Mouse (Mus musculus) embryonic facial prominence, embryonic 10.5 days (tissue): ENCODE data around the gene Trim15. TPM values are rescaled to one million over a fixed set of nuclear protein-coding genes. Genes with fewer than 3 reads are reported as not detected.

Experiments used
- DNase-seq: peaks from one replicate; pipeline ENCODE4 v3.0.0-alpha.2; 2017; ENCODE audit warnings: low spot score
- H3K27ac ChIP-seq: fragments of 300-500 bp; sonication (generic); replicated peaks from 2 replicates; pipeline ENCODE4 v1.5.1; 2016; ENCODE audit warnings: mild to moderate bottlenecking
- H3K27me3 ChIP-seq: fragments of 300-500 bp; sonication (generic); replicated peaks from 2 replicates; pipeline ENCODE4 v1.6.1; 2016; ENCODE audit warnings: low read depth, mild to moderate bottlenecking; ENCODE audit not compliant: poor library complexity, severe bottlenecking
- H3K36me3 ChIP-seq: fragments of 300-500 bp; sonication (generic); replicated peaks from 2 replicates; pipeline ENCODE4 v1.6.1; 2016; ENCODE audit warnings: mild to moderate bottlenecking, moderate library complexity
- H3K4me1 ChIP-seq: fragments of 300-500 bp; sonication (generic); 2 replicates; pipeline ENCODE4 v1.6.1; 2016
- H3K4me3 ChIP-seq: fragments of 300-500 bp; sonication (generic); 2 replicates; pipeline ENCODE4 v1.5.1; 2016; ENCODE audit warnings: mild to moderate bottlenecking, moderate library complexity
- H3K9me3 ChIP-seq: fragments of 300-500 bp; sonication (generic); 2 replicates; pipeline ENCODE4 v1.6.1; 2016; ENCODE audit warnings: mild to moderate bottlenecking
- WGBS: fragments of 180-500 bp; shearing (Covaris S2); methylation state at CpG from one replicate; pipeline ENCODE4 v1.1.7; 2016; 5-methylcytosine and 5-hydroxymethylcytosine counted together
- polyA plus RNA-seq: library from polyadenylated mRNA; unstranded; fragments of >200 nt; fragmentation: Nextera tagmentation; extraction: Ambion mirVana; gene quantifications from 2 replicates; pipeline ENCODE4 v1.2.1, GENCODE M21; 2016

Trim15 gene
- 0.21 and 0.36 TPM in 2 replicates for polyA plus RNA-seq

- no peak for DNase-seq
- H3K4me1 ChIP-seq = peaks cover 8% of the 10 kb centered on the region
- peak within 1 kb of the TSS; percentile 40 for H3K4me3 ChIP-seq
- WGBS = 15% methylated on average over 29 of the region's 29 CpGs
- H3K36me3 ChIP-seq = no peaks in the 10 kb centered on the region
- H3K27ac ChIP-seq = no peak within 1 kb of the TSS
- peaks cover 31% of the 10 kb centered on the region for H3K27me3 ChIP-seq
- no peaks in the 10 kb centered on the region for H3K9me3 ChIP-seq
Observed at GRCm38 (mm10) chr17:36866719-36867527, at the start of gene Trim15. Gene Trim15, minus strand, starts transcription at chr17:36867210.

DNA sequence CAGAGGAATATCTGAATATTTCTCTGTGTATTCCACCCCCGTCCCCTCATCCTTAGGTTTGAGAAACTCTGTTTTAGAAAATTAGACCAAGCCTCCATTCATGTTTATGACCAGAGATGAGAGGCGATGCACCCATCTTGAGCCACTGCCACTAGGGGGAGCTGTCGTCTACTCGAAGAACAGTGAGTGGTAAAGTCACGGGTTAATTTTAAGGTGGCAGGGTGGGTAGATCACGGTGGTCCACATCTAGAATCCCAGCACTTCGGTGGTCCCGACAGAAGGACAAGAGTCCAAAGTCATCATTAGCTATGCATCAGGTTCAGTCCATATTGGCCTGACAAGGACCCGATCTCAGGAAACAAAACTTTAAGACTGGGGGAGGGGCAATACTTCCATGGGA, 48.1 kb upstream of the Trim15 start:
- Histone ChIP-seq H3K4me1 (no peaks in the 10 kb centered on the region), H3K27ac (no peak overlapping the region), H3K9me3 (no peaks in the 10 kb centered on the region), H3K27me3 (no peaks in the 10 kb centered on the region), H3K4me3 (no peak overlapping the region), H3K36me3 (no peaks in the 10 kb centered on the region)
- WGBS = 15% methylated on average over 9 of the region's 9 CpGs
- DNase-seq = peak; percentile 69

- Histone ChIP-seq H3K4me1 (no peaks in the 10 kb centered on the region), H3K4me3 (no peak overlapping the region), H3K27me3 (no peaks in the 10 kb centered on the region), H3K9me3 (no peaks in the 10 kb centered on the region), H3K36me3 (no peaks in the 10 kb centered on the region), H3K27ac (no peak overlapping the region)
- WGBS = 15% methylated on average over 2 of the region's 2 CpGs
- peak; percentile 68 for DNase-seq
Observed at GRCm38 (mm10) chr17:36914108-36914507, 47.1 kb upstream of the Trim15 start.

- H3K9me3 ChIP-seq = no peaks in the 10 kb centered on the region
- H3K27me3 ChIP-seq = no peaks in the 10 kb centered on the region
- no peaks in the 10 kb centered on the region for H3K4me1 ChIP-seq
- DNase-seq = no peak
- H3K27ac ChIP-seq = no peak overlapping the region
- 67% methylated on average over 2 of the region's 2 CpGs for whole genome bisulfite sequencing
- H3K4me3 ChIP-seq = no peak overlapping the region
- H3K36me3 ChIP-seq = no peaks in the 10 kb centered on the region
Observed at GRCm38 (mm10) chr17:36912031-36912430, 45.0 kb upstream of the Trim15 start.

DNA sequence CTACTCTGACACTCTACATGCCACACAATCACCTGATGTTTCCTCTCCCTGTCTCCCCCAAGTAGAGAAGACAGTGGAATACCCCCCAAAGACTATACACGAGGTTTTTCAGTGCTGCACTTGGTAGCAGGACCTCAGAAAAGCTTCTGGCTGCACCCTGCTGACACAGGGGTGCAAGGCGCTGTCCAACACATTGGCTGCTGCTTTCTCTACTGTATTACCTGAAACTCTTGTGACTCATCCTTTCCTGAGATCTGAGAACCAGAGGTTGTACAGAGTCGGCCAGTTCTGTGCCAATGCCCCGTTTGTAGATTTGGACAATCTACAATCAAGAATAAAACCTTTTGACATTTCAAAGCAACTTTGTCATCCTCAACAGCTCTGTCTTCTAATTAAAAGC, 42.8 kb upstream of the Trim15 start:
- Histone ChIP-seq H3K27ac (no peak overlapping the region), H3K4me1 (no peaks in the 10 kb centered on the region), H3K9me3 (no peaks in the 10 kb centered on the region), H3K27me3 (no peaks in the 10 kb centered on the region), H3K4me3 (no peak overlapping the region), H3K36me3 (no peaks in the 10 kb centered on the region)
- WGBS = 61% methylated on average over 4 of the region's 4 CpGs
- DNase-seq = no peak

GRCm38 (mm10) chr17:36908235-36908634, 41.2 kb upstream of the Trim15 start:
- Histone ChIP-seq H3K4me1 (no peaks in the 10 kb centered on the region), H3K36me3 (no peaks in the 10 kb centered on the region), H3K9me3 (no peaks in the 10 kb centered on the region), H3K27me3 (no peaks in the 10 kb centered on the region), H3K4me3 (no peak overlapping the region), H3K27ac (no peak overlapping the region)
- 57% methylated on average over 1 of the region's 1 CpGs for WGBS
- no peak for DNase-seq

GRCm38 (mm10) chr17:36903651-36904050, 36.6 kb upstream of the Trim15 start:
- H3K9me3 ChIP-seq = no peaks in the 10 kb centered on the region
- H3K4me3 ChIP-seq = no peak overlapping the region
- H3K36me3 ChIP-seq = no peaks in the 10 kb centered on the region
- DNase-seq = no peak
- WGBS = 78% methylated on average over 3 of the region's 3 CpGs
- H3K27ac ChIP-seq = no peak overlapping the region
- no peaks in the 10 kb centered on the region for H3K4me1 ChIP-seq
- no peaks in the 10 kb centered on the region for H3K27me3 ChIP-seq

DNA sequence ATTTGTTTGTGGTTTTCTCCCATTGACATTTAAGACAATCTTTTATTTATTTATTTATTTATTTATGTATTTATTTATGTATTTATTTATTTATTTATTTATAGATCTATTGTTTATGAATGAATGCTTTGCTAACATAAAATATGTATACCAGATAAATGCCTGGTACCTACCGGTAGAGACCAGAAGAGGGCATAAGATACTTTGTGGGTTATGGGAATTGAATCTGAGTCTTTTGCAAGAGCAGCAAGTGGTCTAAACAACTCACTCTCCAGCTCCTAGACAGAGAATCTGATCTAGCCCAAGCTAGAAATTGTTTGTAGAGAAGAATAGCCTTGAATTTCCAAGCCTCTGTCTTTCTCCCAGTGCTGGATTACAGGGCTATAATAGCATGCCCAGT, 33.7 kb upstream of the Trim15 start:
- Histone ChIP-seq H3K36me3 (no peaks in the 10 kb centered on the region), H3K4me1 (no peaks in the 10 kb centered on the region), H3K27ac (no peak overlapping the region), H3K27me3 (no peaks in the 10 kb centered on the region), H3K4me3 (no peak overlapping the region), H3K9me3 (no peaks in the 10 kb centered on the region)
- no peak for DNase-seq
- WGBS = 37% methylated on average over 1 of the region's 1 CpGs

DNA sequence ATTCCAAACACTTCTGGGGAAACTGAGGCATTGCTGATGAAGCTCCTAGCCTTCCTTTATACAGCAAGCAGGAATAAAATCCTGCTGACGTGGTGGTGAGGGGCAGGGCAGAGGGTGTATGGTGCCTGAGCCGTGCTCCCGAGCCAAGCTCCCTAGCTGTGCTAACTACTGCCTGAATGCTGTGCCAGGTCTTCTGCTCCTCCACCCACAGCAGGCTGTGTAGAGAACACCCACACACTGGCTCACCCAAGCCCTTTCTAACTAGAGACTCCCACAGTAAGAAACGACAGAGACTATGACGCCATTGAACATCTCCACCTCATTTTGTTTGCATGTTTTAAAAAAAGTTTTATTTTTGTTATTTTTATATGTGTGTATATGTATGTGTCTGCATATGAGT, 33.0 kb upstream of the Trim15 start:
- Histone ChIP-seq H3K4me3 (no peak overlapping the region), H3K4me1 (no peaks in the 10 kb centered on the region), H3K27me3 (no peaks in the 10 kb centered on the region), H3K27ac (no peak overlapping the region), H3K9me3 (no peaks in the 10 kb centered on the region), H3K36me3 (no peaks in the 10 kb centered on the region)
- 87% methylated on average over 5 of the region's 5 CpGs for WGBS
- DNase-seq = no peak

- WGBS = 80% methylated on average over 4 of the region's 4 CpGs
- Histone ChIP-seq H3K4me3 (no peak overlapping the region), H3K36me3 (no peaks in the 10 kb centered on the region), H3K9me3 (no peaks in the 10 kb centered on the region), H3K27ac (no peak overlapping the region), H3K27me3 (no peaks in the 10 kb centered on the region), H3K4me1 (no peaks in the 10 kb centered on the region)
- no peak for DNase-seq
Observed at GRCm38 (mm10) chr17:36899376-36899775, 32.4 kb upstream of the Trim15 start.

- no peaks in the 10 kb centered on the region for H3K36me3 ChIP-seq
- 72% methylated on average over 6 of the region's 6 CpGs for WGBS
- DNase-seq = no peak
- no peaks in the 10 kb centered on the region for H3K9me3 ChIP-seq
- H3K4me3 ChIP-seq = no peak within 1 kb of the TSS
- no peak within 1 kb of the TSS for H3K27ac ChIP-seq
- H3K4me1 ChIP-seq = no peaks in the 10 kb centered on the region
- no peaks in the 10 kb centered on the region for H3K27me3 ChIP-seq
Observed at GRCm38 (mm10) chr17:36897552-36898205, 30.7 kb upstream of the Trim15 start, which contains the start of gene Trim31. Gene Trim31, plus strand, starts transcription at chr17:36898118.

DNA sequence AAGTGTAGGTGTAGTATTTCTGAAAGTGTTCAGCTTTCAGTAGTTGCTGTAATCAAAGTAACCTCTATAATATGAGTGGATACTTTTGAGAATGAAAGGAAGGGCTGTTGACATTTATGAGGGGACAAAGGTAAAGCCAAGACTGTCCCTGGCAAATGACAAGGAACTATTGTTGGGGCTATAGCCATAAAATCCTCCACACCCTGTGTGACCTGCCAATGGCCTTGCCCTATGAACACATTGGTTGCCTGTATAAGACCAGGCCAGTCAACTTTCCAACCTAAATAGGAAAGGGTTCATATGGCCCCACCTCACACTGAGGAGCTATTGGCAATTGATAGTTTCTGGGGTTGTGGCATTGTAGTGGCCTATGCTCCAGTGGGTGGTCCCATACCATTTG, 30.1 kb upstream of the Trim15 start:
- Histone ChIP-seq H3K27ac (no peak overlapping the region), H3K36me3 (no peaks in the 10 kb centered on the region), H3K9me3 (no peaks in the 10 kb centered on the region), H3K27me3 (no peaks in the 10 kb centered on the region), H3K4me3 (no peak overlapping the region), H3K4me1 (no peaks in the 10 kb centered on the region)
- DNase-seq = no peak

GRCm38 (mm10) chr17:36896583-36896982, 29.6 kb upstream of the Trim15 start:
- Histone ChIP-seq H3K4me3 (no peak overlapping the region), H3K27ac (no peak overlapping the region), H3K4me1 (no peaks in the 10 kb centered on the region), H3K27me3 (no peaks in the 10 kb centered on the region), H3K36me3 (no peaks in the 10 kb centered on the region), H3K9me3 (no peaks in the 10 kb centered on the region)
- DNase-seq = peak; percentile 49
- WGBS = 80% methylated on average over 1 of the region's 1 CpGs
